Mouse (Mus musculus) CD4-positive, CD25-positive, alpha-beta regulatory T cell, adult 9 weeks (primary cell): Measurements from ENCODE around the gene Rrp1b. TPM values are rescaled to one million over a fixed set of nuclear protein-coding genes. Genes with fewer than 3 reads are reported as not detected.

Source experiments
- polyA plus RNA-seq: library from polyadenylated mRNA; unstranded; fragments of 100-300 nt; shearing (Covaris generic); gene quantifications from one replicate; pipeline ENCODE4 v1.2.1, GENCODE M21; 2017

Rrp1b gene
- 72.8 TPM for polyA plus RNA-seq

GRCm38 (mm10) chr17:32035609-32036508 lies at the start of gene Rrp1b, which contains the start of gene Hsf2bp:
TSS of gene Rrp1b (plus strand) at chr17:32036100.
TSS of gene Hsf2bp (minus strand) at chr17:32036349.

Other genes starting within 250 kb of the Rrp1b start
- 5.0 TPM for gene Sik1, start 180.3 kb upstream of the Rrp1b start, polyA plus RNA-seq
- gene Hsf2bp, start 249 bp downstream of the Rrp1b start, polyA plus RNA-seq: 1.6 TPM
- not detected for gene Notch3, start 130.8 kb downstream of the Rrp1b start, polyA plus RNA-seq
- gene Ephx3, start 153.4 kb downstream of the Rrp1b start, polyA plus RNA-seq: not detected
- gene Brd4, start 248.6 kb downstream of the Rrp1b start, polyA plus RNA-seq: 46.7 TPM